Mouse (Mus musculus): Measurements from ENCODE around the gene Thbs4. TPM values are rescaled to one million over a fixed set of nuclear protein-coding genes. Genes with fewer than 3 reads are reported as not detected.
"Not testable (repeated sequence)": the region's sequence is repeated elsewhere in the genome, so short reads cannot be mapped to it uniquely, and the experiment has no call there.

Gene Thbs4
- polyA plus RNA-seq (2012; rRNA removed) (0.11 and 0.12 TPM in 2 replicates), polyA plus RNA-seq (2014; fragmentation: Nextera tagmentation; extraction: Ambion mirVana) (0.03 and 0.06 TPM in 2 replicates)

- peak within 1 kb of the TSS; percentile 43 for H3K4me2 ChIP-seq (ENCODE audit: low read depth)
- no peak within 1 kb of the TSS for H3K4me3 ChIP-seq (ENCODE audit: insufficient read depth in 1 of 2, low read depth in 2 of 2, low read length in 2 of 2)
- no peak within 1 kb of the TSS for H3K27ac ChIP-seq
- 8% methylated on average over 37 of the region's 45 CpGs for WGBS (ENCODE audit: insufficient replicate concordance)
- H3K27me3 ChIP-seq (ENCODE audit: control insufficient read depth, insufficient read depth, low read length), result peaks cover 6% of the 10 kb centered on the region
- no peak for TF ChIP-seq EP300 (IDR thresholded peaks at IDR 0.05; ENCODE audit: low read depth)
- no peak for TF ChIP-seq CTCF (IDR thresholded peaks at IDR 0.05; ENCODE audit: low read depth)
- DNase-seq (ENCODE audit: low read depth in 3 of 3, low spot score in 3 of 3) (no peak), ATAC-seq (ENCODE audit: insufficient read depth) (no peak)
- no peaks in the 10 kb centered on the region for H3K36me3 ChIP-seq (replicated peaks; ENCODE audit: control insufficient read depth, insufficient read depth, low read depth)
- H3K4me1 ChIP-seq (replicated peaks; ENCODE audit: control insufficient read depth in 2 of 2, insufficient read depth in 2 of 2, low read length in 1 of 2), result no peaks in the 10 kb centered on the region
- no peak within 1 kb of the TSS for H3K9ac ChIP-seq (replicated peaks)
- H3K9me3 ChIP-seq (ENCODE audit: control insufficient read depth, low read length), result no peaks in the 10 kb centered on the region
Observed at GRCm38 (mm10) chr13:92794462-92795214, at the start of gene Thbs4. Gene Thbs4 (minus strand): TSS chr13:92794818.

DNA sequence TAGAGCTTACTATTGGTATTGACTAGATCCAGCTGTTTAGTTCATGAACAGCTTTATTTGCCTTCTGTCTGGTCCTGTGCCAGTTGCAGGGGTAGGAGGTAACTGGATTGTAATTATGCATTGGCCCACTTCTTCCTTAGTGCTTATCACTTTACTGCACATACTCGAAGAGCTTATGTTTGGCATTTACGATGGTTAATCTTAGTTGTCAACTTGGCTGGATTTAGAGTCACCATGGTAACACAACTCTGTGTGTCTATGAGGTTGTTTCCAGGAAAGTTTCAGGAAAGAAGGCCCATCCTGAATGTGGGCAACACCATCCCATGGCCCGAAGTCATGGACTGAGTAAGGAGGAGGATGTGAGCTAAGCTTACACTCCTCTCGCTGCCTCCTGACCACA, 38.5 kb upstream of the Thbs4 start:
- H3K4me2 ChIP-seq (ENCODE audit: low read depth), result no peak overlapping the region
- no peak overlapping the region for H3K9ac ChIP-seq (replicated peaks)
- no peak for DNase-seq (ENCODE audit: low read depth in 3 of 3, low spot score in 3 of 3)
- no peak overlapping the region for H3K4me3 ChIP-seq (ENCODE audit: insufficient read depth in 1 of 2, low read depth in 2 of 2, low read length in 2 of 2)
- H3K36me3 ChIP-seq (replicated peaks; ENCODE audit: control insufficient read depth, insufficient read depth, low read depth), result no peaks in the 10 kb centered on the region
- 68% methylated on average over 4 of the region's 4 CpGs for WGBS (ENCODE audit: insufficient replicate concordance)
- H3K4me1 ChIP-seq (replicated peaks; ENCODE audit: control insufficient read depth in 2 of 2, insufficient read depth in 2 of 2, low read length in 1 of 2), result no peaks in the 10 kb centered on the region
- no peak for ATAC-seq (ENCODE audit: insufficient read depth)
- TF ChIP-seq EP300 (IDR thresholded peaks at IDR 0.05; ENCODE audit: low read depth) (no peak), CTCF (IDR thresholded peaks at IDR 0.05; ENCODE audit: low read depth) (no peak)
- no peaks in the 10 kb centered on the region for H3K27me3 ChIP-seq (ENCODE audit: control insufficient read depth, insufficient read depth, low read length)
- H3K9me3 ChIP-seq (ENCODE audit: control insufficient read depth, low read length), result no peaks in the 10 kb centered on the region
- H3K27ac ChIP-seq, result no peak overlapping the region

DNA sequence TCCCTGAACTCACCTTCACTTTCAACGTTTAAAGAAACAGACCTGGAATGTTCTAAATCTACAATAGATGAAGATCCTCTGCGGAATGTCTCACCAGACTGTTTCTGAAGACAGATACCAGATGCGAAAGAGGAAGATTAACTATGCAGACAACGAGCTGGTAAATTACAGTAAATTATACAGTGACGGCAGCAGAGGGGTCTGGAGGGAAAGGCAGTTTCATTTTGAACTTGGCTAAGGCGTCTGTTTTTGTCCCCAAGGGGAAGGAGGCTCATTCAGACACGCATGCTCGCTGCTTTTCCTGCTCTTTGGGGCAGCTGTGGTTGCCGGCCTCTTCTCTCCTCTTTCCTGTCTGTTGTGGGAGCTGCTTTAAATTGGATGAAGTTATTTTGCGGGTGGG, 34.2 kb upstream of the Thbs4 start:
- no peak overlapping the region for H3K4me3 ChIP-seq (ENCODE audit: insufficient read depth in 1 of 2, low read depth in 2 of 2, low read length in 2 of 2)
- H3K27me3 ChIP-seq (ENCODE audit: control insufficient read depth, insufficient read depth, low read length), result no peaks in the 10 kb centered on the region
- TF ChIP-seq EP300 (IDR thresholded peaks at IDR 0.05; ENCODE audit: low read depth) (no peak), CTCF (IDR thresholded peaks at IDR 0.05; ENCODE audit: low read depth) (no peak)
- no peaks in the 10 kb centered on the region for H3K4me1 ChIP-seq (replicated peaks; ENCODE audit: control insufficient read depth in 2 of 2, insufficient read depth in 2 of 2, low read length in 1 of 2)
- no peaks in the 10 kb centered on the region for H3K9me3 ChIP-seq (ENCODE audit: control insufficient read depth, low read length)
- ATAC-seq (ENCODE audit: insufficient read depth) (no peak), DNase-seq (ENCODE audit: low read depth in 3 of 3, low spot score in 3 of 3) (no peak)
- WGBS (ENCODE audit: insufficient replicate concordance), result 25% methylated on average over 10 of the region's 10 CpGs
- no peaks in the 10 kb centered on the region for H3K36me3 ChIP-seq (replicated peaks; ENCODE audit: control insufficient read depth, insufficient read depth, low read depth)
- H3K4me2 ChIP-seq (ENCODE audit: low read depth), result no peak overlapping the region
- no peak overlapping the region for H3K9ac ChIP-seq (replicated peaks)
- H3K27ac ChIP-seq, result no peak overlapping the region

- 66% methylated on average over 3 of the region's 3 CpGs for WGBS (ENCODE audit: insufficient replicate concordance)
- no peak for DNase-seq (ENCODE audit: low read depth in 3 of 3, low spot score in 3 of 3)
Observed at GRCm38 (mm10) chr13:92817357-92817756, 22.7 kb upstream of the Thbs4 start.

GRCm38 (mm10) chr13:92816329-92816728, 21.7 kb upstream of the Thbs4 start:
- TF ChIP-seq EP300 (IDR thresholded peaks at IDR 0.05; ENCODE audit: low read depth) (no peak), CTCF (IDR thresholded peaks at IDR 0.05; ENCODE audit: low read depth) (no peak)
- ATAC-seq (ENCODE audit: insufficient read depth) (no peak), DNase-seq (ENCODE audit: low read depth in 3 of 3, low spot score in 3 of 3) (no peak)
- Histone ChIP-seq H3K27me3 (ENCODE audit: control insufficient read depth, insufficient read depth, low read length) (no peaks in the 10 kb centered on the region), H3K27ac (no peak overlapping the region), H3K4me1 (replicated peaks; ENCODE audit: control insufficient read depth in 2 of 2, insufficient read depth in 2 of 2, low read length in 1 of 2) (no peaks in the 10 kb centered on the region), H3K9ac (replicated peaks) (no peak overlapping the region), H3K4me3 (ENCODE audit: insufficient read depth in 1 of 2, low read depth in 2 of 2, low read length in 2 of 2) (no peak overlapping the region), H3K4me2 (ENCODE audit: low read depth) (no peak overlapping the region), H3K9me3 (ENCODE audit: control insufficient read depth, low read length) (no peaks in the 10 kb centered on the region), H3K36me3 (replicated peaks; ENCODE audit: control insufficient read depth, insufficient read depth, low read depth) (no peaks in the 10 kb centered on the region)
- WGBS (ENCODE audit: insufficient replicate concordance), result 47% methylated on average over 5 of the region's 5 CpGs

More at GRCm38 (mm10) chr13:92817357-92817756, 22.7 kb upstream of the Thbs4 start:
- no peaks in the 10 kb centered on the region for H3K36me3 ChIP-seq (replicated peaks; ENCODE audit: control insufficient read depth, insufficient read depth, low read depth)
- no peak overlapping the region for H3K9ac ChIP-seq (replicated peaks)
- H3K27ac ChIP-seq, result no peak overlapping the region
- H3K4me2 ChIP-seq (ENCODE audit: low read depth), result no peak overlapping the region
- H3K4me3 ChIP-seq (ENCODE audit: insufficient read depth in 1 of 2, low read depth in 2 of 2, low read length in 2 of 2), result no peak overlapping the region
- no peaks in the 10 kb centered on the region for H3K27me3 ChIP-seq (ENCODE audit: control insufficient read depth, insufficient read depth, low read length)
- H3K4me1 ChIP-seq (replicated peaks; ENCODE audit: control insufficient read depth in 2 of 2, insufficient read depth in 2 of 2, low read length in 1 of 2), result no peaks in the 10 kb centered on the region
- TF ChIP-seq CTCF (IDR thresholded peaks at IDR 0.05; ENCODE audit: low read depth), result no peak
- TF ChIP-seq EP300 (IDR thresholded peaks at IDR 0.05; ENCODE audit: low read depth), result no peak
- ATAC-seq (ENCODE audit: insufficient read depth), result no peak
- H3K9me3 ChIP-seq (ENCODE audit: control insufficient read depth, low read length), result no peaks in the 10 kb centered on the region

DNA sequence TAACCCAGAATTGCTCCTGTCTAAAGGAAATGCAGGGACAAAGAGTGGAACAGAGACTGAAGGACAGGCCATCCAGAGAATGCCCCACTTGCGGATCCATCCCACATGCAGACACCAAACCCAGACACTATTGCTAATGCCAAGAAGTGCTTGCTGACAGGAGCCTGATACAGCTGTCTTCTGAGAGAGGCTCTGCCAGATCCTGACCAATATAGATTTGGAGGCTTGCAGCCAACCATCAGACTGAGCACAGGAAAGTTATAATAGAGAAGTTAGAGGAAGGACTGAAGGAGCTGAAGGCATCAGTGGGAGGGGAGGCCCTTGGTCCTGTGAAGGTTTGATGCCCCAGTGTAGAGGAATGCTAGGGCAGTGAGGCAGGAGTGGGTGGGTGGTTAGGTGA, 16.0 kb upstream of the Thbs4 start:
- H3K4me1 ChIP-seq (replicated peaks; ENCODE audit: control insufficient read depth in 2 of 2, insufficient read depth in 2 of 2, low read length in 1 of 2); DNase-seq (ENCODE audit: low read depth in 3 of 3, low spot score in 3 of 3); H3K9ac ChIP-seq (replicated peaks); H3K9me3 ChIP-seq (ENCODE audit: control insufficient read depth, low read length); H3K27ac ChIP-seq; H3K36me3 ChIP-seq (replicated peaks; ENCODE audit: control insufficient read depth, insufficient read depth, low read depth); H3K4me3 ChIP-seq (ENCODE audit: insufficient read depth in 1 of 2, low read depth in 2 of 2, low read length in 2 of 2); H3K4me2 ChIP-seq (ENCODE audit: low read depth); ATAC-seq (ENCODE audit: insufficient read depth); H3K27me3 ChIP-seq (ENCODE audit: control insufficient read depth, insufficient read depth, low read length): not testable (repeated sequence)
- 71% methylated on average over 1 of the region's 1 CpGs for WGBS (ENCODE audit: insufficient replicate concordance)

Measured in liver, embryonic 14.5 days (tissue).